Mouse (Mus musculus): Measurements from ENCODE around the gene Rnft2. TPM values are rescaled to one million over a fixed set of nuclear protein-coding genes. Genes with fewer than 3 reads are reported as not detected.

Rnft2 gene
- polyA plus RNA-seq (2012; fragmentation: generic; extraction: Trizol) = 2.1 TPM

- peaks cover 5% of the 10 kb centered on the region for H3K79me2 ChIP-seq (ENCODE audit: control insufficient read depth, insufficient read depth)
- peak within 1 kb of the TSS; percentile 53 for H3K4me3 ChIP-seq
- no peaks in the 10 kb centered on the region for H3K36me3 ChIP-seq (ENCODE audit: control insufficient read depth, insufficient read depth)
- peak within 1 kb of the TSS; percentile 71 for H3ac ChIP-seq (ENCODE audit: control insufficient read depth, insufficient read length)
- no peaks in the 10 kb centered on the region for H3K27me3 ChIP-seq (ENCODE audit: control insufficient read depth, insufficient read depth, insufficient read length)
- TF ChIP-seq REST (IDR thresholded peaks at IDR 0.05; ENCODE audit: insufficient read depth, insufficient read length) (peak; percentile 15), USF1 (IDR thresholded peaks at IDR 0.05; ENCODE audit: low read depth) (peak; percentile 91), SRF (IDR thresholded peaks at IDR 0.05; ENCODE audit: control insufficient read depth, insufficient read length, low read depth) (peak; percentile 10), POLR2A (IDR thresholded peaks at IDR 0.05; ENCODE audit: insufficient read length, low read depth) (peak; percentile 84), MYOD1 (IDR thresholded peaks at IDR 0.05; ENCODE audit: control insufficient read depth in 1 of 3, insufficient read length in 2 of 3, low read depth in 2 of 3) (peak in 1 of 3 experiments; percentile 41), TCF12 (IDR thresholded peaks at IDR 0.05; ENCODE audit: insufficient read depth, poor library complexity, severe bottlenecking) (no peak), POLR2AphosphoS2 (IDR thresholded peaks at IDR 0.05; ENCODE audit: insufficient read length, low read depth) (peak; percentile 78), TCF3 (IDR thresholded peaks at IDR 0.05; ENCODE audit: insufficient read length, low read depth) (no peak), E2F4 (IDR thresholded peaks at IDR 0.05; ENCODE audit: insufficient read depth) (no peak), MAX (IDR thresholded peaks at IDR 0.05; ENCODE audit: low read depth) (peak; percentile 41), MYOG (IDR thresholded peaks at IDR 0.05; ENCODE audit: control insufficient read depth in 1 of 3, insufficient read depth in 1 of 3, insufficient read length in 2 of 3, low read depth in 2 of 3) (peak in 1 of 3 experiments; percentile 38), CEBPB (IDR thresholded peaks at IDR 0.05; ENCODE audit: insufficient read depth, poor library complexity, severe bottlenecking) (no peak)
- H3K4me2 ChIP-seq (ENCODE audit: low read depth) = peak within 1 kb of the TSS; percentile 97
Observed at GRCm38 (mm10) chr5:118244606-118245443, at the start of gene Rnft2, which contains the start of gene 2410131K14Rik. Gene Rnft2 (minus strand): TSS chr5:118245116. Gene 2410131K14Rik (plus strand): TSS chr5:118245227.

- Histone ChIP-seq H3K36me3 (ENCODE audit: control insufficient read depth, insufficient read depth) (no peaks in the 10 kb centered on the region), H3ac (ENCODE audit: control insufficient read depth, insufficient read length) (no peak overlapping the region), H3K4me2 (ENCODE audit: low read depth) (peak overlapping the region; percentile 90), H3K27me3 (ENCODE audit: control insufficient read depth, insufficient read depth, insufficient read length) (peaks cover 13% of the 10 kb centered on the region), H3K4me3 (peak overlapping the region; percentile 17), H3K79me2 (ENCODE audit: control insufficient read depth, insufficient read depth) (no peaks in the 10 kb centered on the region)
- TF ChIP-seq REST (IDR thresholded peaks at IDR 0.05; ENCODE audit: insufficient read depth, insufficient read length) (no peak), SRF (IDR thresholded peaks at IDR 0.05; ENCODE audit: control insufficient read depth, insufficient read length, low read depth) (no peak), MYOG (IDR thresholded peaks at IDR 0.05; ENCODE audit: control insufficient read depth in 1 of 3, insufficient read depth in 1 of 3, insufficient read length in 2 of 3, low read depth in 2 of 3) (peak in 1 of 3 experiments; percentile 25)
Observed at GRCm38 (mm10) chr5:118294086-118294864, 49.4 kb upstream of the Rnft2 start.

GRCm38 (mm10) chr5:118292476-118292875, 47.6 kb upstream of the Rnft2 start:
- Histone ChIP-seq H3K4me3 (no peak overlapping the region), H3ac (ENCODE audit: control insufficient read depth, insufficient read length) (no peak overlapping the region), H3K36me3 (ENCODE audit: control insufficient read depth, insufficient read depth) (no peaks in the 10 kb centered on the region), H3K79me2 (ENCODE audit: control insufficient read depth, insufficient read depth) (no peaks in the 10 kb centered on the region), H3K4me2 (ENCODE audit: low read depth) (no peak overlapping the region), H3K27me3 (ENCODE audit: control insufficient read depth, insufficient read depth, insufficient read length) (peaks cover 2% of the 10 kb centered on the region)
- TF ChIP-seq POLR2A (IDR thresholded peaks at IDR 0.05; ENCODE audit: insufficient read length, low read depth) (no peak), MAX (IDR thresholded peaks at IDR 0.05; ENCODE audit: low read depth) (no peak), POLR2AphosphoS2 (IDR thresholded peaks at IDR 0.05; ENCODE audit: insufficient read length, low read depth) (no peak), SRF (IDR thresholded peaks at IDR 0.05; ENCODE audit: control insufficient read depth, insufficient read length, low read depth) (no peak), USF1 (IDR thresholded peaks at IDR 0.05; ENCODE audit: low read depth) (no peak), E2F4 (IDR thresholded peaks at IDR 0.05; ENCODE audit: insufficient read depth) (no peak), TCF3 (IDR thresholded peaks at IDR 0.05; ENCODE audit: insufficient read length, low read depth) (no peak), TCF12 (IDR thresholded peaks at IDR 0.05; ENCODE audit: insufficient read depth, poor library complexity, severe bottlenecking) (no peak), CEBPB (IDR thresholded peaks at IDR 0.05; ENCODE audit: insufficient read depth, poor library complexity, severe bottlenecking) (no peak), MYOD1 (IDR thresholded peaks at IDR 0.05; ENCODE audit: control insufficient read depth in 1 of 3, insufficient read length in 2 of 3, low read depth in 2 of 3) (no peak), REST (IDR thresholded peaks at IDR 0.05; ENCODE audit: insufficient read depth, insufficient read length) (no peak), MYOG (IDR thresholded peaks at IDR 0.05; ENCODE audit: control insufficient read depth in 1 of 3, insufficient read depth in 1 of 3, insufficient read length in 2 of 3, low read depth in 2 of 3) (no peak)

- H3K79me2 ChIP-seq (ENCODE audit: control insufficient read depth, insufficient read depth) = no peaks in the 10 kb centered on the region
- H3K4me2 ChIP-seq (ENCODE audit: low read depth) = no peak overlapping the region
- H3K27me3 ChIP-seq (ENCODE audit: control insufficient read depth, insufficient read depth, insufficient read length) = no peaks in the 10 kb centered on the region
- no peaks in the 10 kb centered on the region for H3K36me3 ChIP-seq (ENCODE audit: control insufficient read depth, insufficient read depth)
- H3ac ChIP-seq (ENCODE audit: control insufficient read depth, insufficient read length) = no peak overlapping the region
- no peak for TF ChIP-seq REST (IDR thresholded peaks at IDR 0.05; ENCODE audit: insufficient read depth, insufficient read length)
- TF ChIP-seq MAX (IDR thresholded peaks at IDR 0.05; ENCODE audit: low read depth) = no peak
- no peak for TF ChIP-seq POLR2AphosphoS2 (IDR thresholded peaks at IDR 0.05; ENCODE audit: insufficient read length, low read depth)
- TF ChIP-seq TCF3 (IDR thresholded peaks at IDR 0.05; ENCODE audit: insufficient read length, low read depth) = no peak
- no peak for TF ChIP-seq SRF (IDR thresholded peaks at IDR 0.05; ENCODE audit: control insufficient read depth, insufficient read length, low read depth)
- no peak for TF ChIP-seq POLR2A (IDR thresholded peaks at IDR 0.05; ENCODE audit: insufficient read length, low read depth)
- no peak for TF ChIP-seq MYOG (IDR thresholded peaks at IDR 0.05; ENCODE audit: control insufficient read depth in 1 of 3, insufficient read depth in 1 of 3, insufficient read length in 2 of 3, low read depth in 2 of 3)
- no peak for TF ChIP-seq TCF12 (IDR thresholded peaks at IDR 0.05; ENCODE audit: insufficient read depth, poor library complexity, severe bottlenecking)
- TF ChIP-seq E2F4 (IDR thresholded peaks at IDR 0.05; ENCODE audit: insufficient read depth) = no peak
- no peak for TF ChIP-seq CEBPB (IDR thresholded peaks at IDR 0.05; ENCODE audit: insufficient read depth, poor library complexity, severe bottlenecking)
- TF ChIP-seq MYOD1 (IDR thresholded peaks at IDR 0.05; ENCODE audit: control insufficient read depth in 1 of 3, insufficient read length in 2 of 3, low read depth in 2 of 3) = no peak
- TF ChIP-seq USF1 (IDR thresholded peaks at IDR 0.05; ENCODE audit: low read depth) = no peak
- no peak overlapping the region for H3K4me3 ChIP-seq
Observed at GRCm38 (mm10) chr5:118291453-118291852, 46.5 kb upstream of the Rnft2 start.
